Mouse (Mus musculus): Measurements from ENCODE around the gene Hdac5.

GRCm38 (mm10) chr11:102241874-102242273, 11.9 kb upstream of the Hdac5 start:
- TF ChIP-seq CTCF (IDR thresholded peaks at IDR 0.05; ENCODE audit: control insufficient read depth, insufficient read depth, insufficient replicate concordance, low read depth, low read length) (no peak; the same call in 1 of the 2 replicates), POLR2A (IDR thresholded peaks at IDR 0.05; ENCODE audit: control insufficient read depth, low read depth, low read length) (no peak)
